Comparison of ENCODE assay signal across 8 mouse cellular contexts in the genomic region with DNA sequence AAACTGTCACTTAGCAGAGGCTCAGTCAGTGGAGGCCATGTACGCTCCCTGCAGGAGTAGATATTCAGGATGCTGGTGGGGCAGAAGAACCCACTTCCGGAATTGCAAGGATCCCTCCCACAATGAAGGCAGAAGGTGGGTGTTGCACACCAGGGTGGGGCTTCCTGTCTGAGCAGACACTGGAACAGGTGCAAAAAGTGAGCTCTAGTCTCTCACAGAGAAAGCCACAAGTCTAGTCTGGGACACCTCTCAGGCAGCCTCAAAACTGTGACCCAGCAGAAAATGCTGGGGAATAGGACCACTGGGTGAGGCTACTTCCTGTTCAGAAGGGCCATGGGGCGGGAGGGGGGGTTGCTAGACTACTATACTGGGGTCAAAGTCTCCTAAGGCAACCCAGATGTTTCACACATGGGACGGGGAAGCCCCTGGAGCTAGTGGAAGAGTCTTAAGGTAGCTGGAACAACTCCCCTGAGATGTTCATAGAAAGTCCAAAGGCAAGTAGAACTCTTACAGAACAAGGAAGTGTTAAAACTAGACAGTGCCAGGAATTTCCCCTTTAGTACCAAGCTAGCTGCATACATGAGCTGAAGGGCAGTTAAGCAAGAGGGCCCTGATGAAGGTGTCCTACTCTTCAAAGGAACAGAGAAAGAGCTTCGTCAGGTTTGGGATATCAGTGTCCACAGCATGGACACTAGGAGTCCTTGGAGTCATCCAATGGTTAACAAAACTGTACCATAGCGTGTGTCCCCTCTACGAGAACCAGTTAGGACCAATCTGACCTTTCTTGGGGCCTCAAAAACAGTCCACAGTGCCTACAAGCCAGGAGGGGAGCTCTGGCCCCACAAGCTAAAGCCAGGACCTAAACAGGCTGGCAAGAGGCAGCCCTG. TPM values are rescaled to one million over a fixed set of nuclear protein-coding genes. Genes with fewer than 3 reads are reported as not detected.
DNase-seq lines count a peak whose midpoint lies in the region; ATAC-seq and TF ChIP-seq lines count a peak whose summit lies in the region.

No protein-coding gene starts in this region.

- TF ChIP-seq POLR2A in bone marrow macrophage, adult 2 months (IDR thresholded peaks at IDR 0.05; ENCODE audit: borderline replicate concordance, low read depth, low read length): no peak
- TF ChIP-seq POLR2A in thymus, adult 2 months (IDR thresholded peaks at IDR 0.05; ENCODE audit: control insufficient read depth, extremely low read depth, insufficient read depth, low read length, poor library complexity): 0 out of 2 replicates have a peak, but pooled peaks have one; percentile 32

- no peaks in the 10 kb centered on the region for H3K27me3 ChIP-seq in liver, postnatal 0 days (ENCODE audit: insufficient read depth, low read length)
- H3K27me3 ChIP-seq in thymus, adult 2 months (ENCODE audit: control insufficient read depth, insufficient read depth, low read length): no peaks in the 10 kb centered on the region

- no peaks in the 10 kb centered on the region for H3K9me3 ChIP-seq in liver, postnatal 0 days (ENCODE audit: low read length)

- no peak for TF ChIP-seq CTCF in layer of hippocampus, adult 2 months (conservative IDR thresholded peaks at IDR 0.05)
- no peak for TF ChIP-seq CTCF in bone marrow macrophage, adult 2 months (IDR thresholded peaks at IDR 0.05; ENCODE audit: low read depth, low read length)
- TF ChIP-seq CTCF in liver, postnatal 0 days (IDR thresholded peaks at IDR 0.05; ENCODE audit: low read depth): no peak
- no peak for TF ChIP-seq CTCF in thymus, adult 2 months (IDR thresholded peaks at IDR 0.05; ENCODE audit: borderline replicate concordance, control insufficient read depth, extremely low read depth, insufficient read depth, low read length, poor library complexity)

- H3K36me3 ChIP-seq in liver, postnatal 0 days (replicated peaks; ENCODE audit: insufficient read depth, low read length): peaks cover 21% of the 10 kb centered on the region
- peaks cover 16% of the 10 kb centered on the region for H3K36me3 ChIP-seq in thymus, adult 2 months (ENCODE audit: control insufficient read depth, insufficient read depth, low read length)

- H3K27ac ChIP-seq in layer of hippocampus, adult 2 months: peak overlapping the region; percentile 64
- H3K27ac ChIP-seq in bone marrow macrophage, adult 2 months (ENCODE audit: insufficient read depth, low read depth, low read length): peak overlapping the region; percentile 85
- peak overlapping the region; percentile 68 for H3K27ac ChIP-seq in liver, postnatal 0 days (ENCODE audit: low read depth)
- peak overlapping the region; percentile 91 for H3K27ac ChIP-seq in thymus, adult 2 months (ENCODE audit: control insufficient read depth, insufficient read depth, low read length)

- ATAC-seq in liver, postnatal 0 days: peak; percentile 29

- H3K9ac ChIP-seq in liver, postnatal 0 days (replicated peaks): no peak overlapping the region

- H3K4me1 ChIP-seq in bone marrow macrophage, adult 2 months (ENCODE audit: control insufficient read depth, insufficient read depth, low read length): peaks cover 56% of the 10 kb centered on the region
- peaks cover 41% of the 10 kb centered on the region for H3K4me1 ChIP-seq in liver, postnatal 0 days (ENCODE audit: insufficient read depth)
- H3K4me1 ChIP-seq in thymus, adult 2 months (replicated peaks; ENCODE audit: control insufficient read depth, insufficient read depth, low read length): peaks cover 48% of the 10 kb centered on the region

- no peak overlapping the region for H3K4me3 ChIP-seq in layer of hippocampus, adult 2 months
- H3K4me3 ChIP-seq in bone marrow macrophage, adult 2 months (ENCODE audit: insufficient read depth, low read length): peak overlapping the region; percentile 33
- H3K4me3 ChIP-seq in liver, postnatal 0 days (ENCODE audit: low read depth, low read length): no peak overlapping the region
- no peak overlapping the region for H3K4me3 ChIP-seq in thymus, adult 2 months (ENCODE audit: control insufficient read depth, insufficient read depth, low read length)

- no peak for DNase-seq in layer of hippocampus, adult 2 months (ENCODE audit: low spot score in 2 of 2)
- no peak for DNase-seq in layer of hippocampus, postnatal 14 days (ENCODE audit: low spot score in 2 of 2)
- DNase-seq in liver, postnatal 0 days: peak; percentile 41
- peak; percentile 84 for DNase-seq in thymus, adult 2 months
- no peak for DNase-seq in left cerebral cortex, postnatal 14 days (ENCODE audit: low spot score in 2 of 2)
- no peak for DNase-seq in urinary bladder, adult 18-20 months (ENCODE audit: low spot score in 2 of 2)
- no peak for DNase-seq in retina, embryonic 14.5 days (ENCODE audit: low spot score)

- intact Hi-C loops in left cerebral cortex, postnatal 14 days (cut with DNase I): loop anchor here (5.0 kb wide), 1 partner anchor 60 kb away; a partner anchor contains a TSS

- WGBS in liver, postnatal 0 days (ENCODE audit: insufficient replicate concordance): 18% methylated on average over 7 of the region's 7 CpGs
- WGBS in thymus, adult 2 months: 9% methylated on average over 7 of the region's 7 CpGs

- no peak for TF ChIP-seq EP300 in liver, postnatal 0 days (IDR thresholded peaks at IDR 0.05; ENCODE audit: low read depth)

- peak overlapping the region; percentile 22; the same call in 1 of the 2 replicates for H3K4me2 ChIP-seq in liver, postnatal 0 days (ENCODE audit: low read depth, low read length)

RNA-seq across cellular contexts. Expression of a gene that starts 59.7 kb away (rescaled TPM):
- 100 to 1,000 TPM; 128 to 136 TPM for total RNA-seq in layer of hippocampus, adult 2 months (2021)
- total RNA-seq in layer of hippocampus, postnatal 14 days (2021): 100 to 1,000 TPM; 115 to 117 TPM
- 61.1 and 63.9 TPM in 2 replicates for polyA plus RNA-seq in bone marrow macrophage, adult 2 months (2012; ENCODE audit: insufficient read depth, insufficient read length, missing spikeins)
- polyA plus RNA-seq in liver, postnatal 0 days (2015; fragmentation: Nextera tagmentation; extraction: Ambion mirVana): 3.5 and 3.7 TPM in 2 replicates
- polyA plus RNA-seq in thymus, adult 2 months (2012; rRNA removed): 70.5 and 79.5 TPM in 2 replicates
- 100 to 1,000 TPM; 110 to 111 TPM for total RNA-seq in left cerebral cortex, postnatal 14 days (2021)

Comparison
In these comparisons a context has a peak if more than half of its experiments do, and no peak if none do; other contexts are left out.
1. DNase-seq: peak in liver, postnatal 0 days (single experiment) and thymus, adult 2 months (single experiment); none in layer of hippocampus, adult 2 months (0 of 2), layer of hippocampus, postnatal 14 days (0 of 2), left cerebral cortex, postnatal 14 days (0 of 2), urinary bladder, adult 18-20 months (0 of 2) and retina, embryonic 14.5 days (single experiment).
2. Peak in every context shown above with its lines, with median percentiles within 50 percentile points of each other: H3K27ac ChIP-seq.